Mouse (Mus musculus) heart, adult 11 months (tissue): Measurements from ENCODE around the gene Ptprk.
A peak's percentile ranks its signal among the peaks of the same experiment; 100 is the strongest.

Source experiments
- DNase-seq: peaks from one replicate; pipeline ENCODE4 v3.0.0; 2022

Ptprk gene

DNA sequence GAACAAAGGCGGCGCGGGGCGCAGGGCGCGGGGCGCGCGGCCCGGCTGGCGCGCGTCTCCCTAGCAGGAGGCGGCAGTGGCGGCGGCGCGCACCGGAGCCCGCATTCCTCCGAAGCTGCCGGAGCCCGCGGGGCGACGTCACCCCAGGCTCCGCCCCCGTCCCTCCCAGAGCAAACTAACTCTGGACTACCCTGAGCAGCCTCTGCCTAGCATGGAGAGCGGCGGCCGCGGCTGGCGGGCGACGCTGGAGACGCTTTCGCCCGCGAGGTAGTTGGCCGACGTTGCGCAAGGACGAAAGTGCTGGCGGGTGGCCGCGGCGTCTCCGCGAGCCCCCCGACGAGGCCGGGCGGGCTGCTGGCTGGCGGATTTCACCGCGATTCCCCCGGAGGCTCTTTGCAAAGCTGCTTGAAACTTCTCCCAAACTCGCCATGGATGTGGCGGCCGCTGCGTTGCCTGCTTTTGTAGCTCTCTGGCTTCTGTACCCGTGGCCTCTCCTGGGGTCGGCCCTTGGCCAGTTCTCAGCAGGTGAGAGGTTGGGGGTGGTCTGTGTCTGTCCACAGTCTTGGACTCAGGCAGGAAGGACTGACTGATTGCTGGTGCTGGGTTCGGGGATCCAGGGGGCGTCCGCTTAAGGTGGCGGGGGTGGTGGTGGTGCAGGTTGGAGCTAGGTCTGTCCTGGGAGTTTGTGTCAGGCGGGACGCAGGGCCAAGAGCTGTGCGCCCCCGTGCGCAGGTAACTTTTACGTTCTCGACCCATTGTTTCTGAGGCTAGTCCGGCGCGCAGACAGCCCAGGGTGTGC lies at the start of gene Ptprk:
Ptprk (plus strand) TSS at position 168 of the 799 bp plus-strand sequence.
- peak; percentile 100 for DNase-seq

DNA sequence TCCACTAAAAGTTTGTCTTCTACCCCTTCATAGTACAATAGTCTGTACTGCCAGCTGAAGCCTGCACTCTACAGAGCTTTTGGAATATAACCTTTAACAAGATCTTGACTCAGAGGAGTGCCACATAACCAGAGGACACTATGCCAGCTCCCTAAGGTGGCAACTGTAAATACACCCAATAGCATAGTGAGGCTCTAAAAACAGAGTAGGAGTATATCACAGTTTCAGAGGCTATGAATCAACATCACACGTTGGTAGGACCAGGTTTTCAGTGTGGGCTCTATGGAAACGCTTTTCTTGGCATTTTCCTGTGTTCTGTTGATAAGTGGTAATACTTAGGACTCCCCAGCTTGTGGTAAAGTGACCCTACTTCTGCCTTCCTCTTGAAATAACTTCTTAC lies 46.8 kb upstream of the Ptprk start:
- no peak for DNase-seq

DNA sequence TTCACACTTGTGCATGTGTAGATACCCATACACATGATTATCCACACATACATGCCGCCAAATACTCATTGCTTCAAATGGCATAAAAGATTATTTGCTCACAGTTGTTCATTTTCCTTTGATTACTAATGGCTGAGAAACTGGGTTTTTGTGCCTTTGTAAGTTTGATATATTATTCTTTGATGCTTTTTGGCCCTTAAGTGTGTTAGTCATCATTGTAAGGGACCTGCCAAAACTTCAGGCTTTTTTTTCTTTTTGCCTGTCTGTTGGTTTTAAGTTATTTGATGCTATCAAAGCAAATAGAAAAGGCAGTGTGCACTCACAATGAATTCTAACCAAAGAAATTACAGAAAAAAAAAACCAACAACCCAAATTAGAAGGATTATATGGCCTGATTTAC lies 38.2 kb upstream of the Ptprk start:
- DNase-seq, result no peak

GRCm38 (mm10) chr10:28054764-28055163 lies 19.9 kb upstream of the Ptprk start:
- DNase-seq, result no peak

DNA sequence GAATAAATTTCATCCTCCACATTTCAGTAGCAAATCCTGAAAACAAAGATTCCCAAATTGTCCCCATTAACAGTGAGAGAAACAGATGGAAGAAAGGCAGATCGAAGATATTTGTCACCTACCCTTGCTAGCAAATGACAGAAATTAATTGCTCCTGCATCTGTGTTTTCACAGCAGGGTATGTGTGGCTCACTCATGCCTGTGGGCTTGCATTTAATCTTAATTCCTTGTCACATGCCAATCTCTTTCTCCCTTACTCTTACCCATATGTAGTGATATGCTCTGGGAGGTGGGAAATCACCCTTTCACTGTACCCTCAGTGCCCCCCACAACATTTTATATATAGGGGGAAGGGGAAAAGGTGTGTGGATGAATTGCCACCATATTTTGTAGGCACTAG lies 15.4 kb upstream of the Ptprk start:
- DNase-seq, result no peak

DNA sequence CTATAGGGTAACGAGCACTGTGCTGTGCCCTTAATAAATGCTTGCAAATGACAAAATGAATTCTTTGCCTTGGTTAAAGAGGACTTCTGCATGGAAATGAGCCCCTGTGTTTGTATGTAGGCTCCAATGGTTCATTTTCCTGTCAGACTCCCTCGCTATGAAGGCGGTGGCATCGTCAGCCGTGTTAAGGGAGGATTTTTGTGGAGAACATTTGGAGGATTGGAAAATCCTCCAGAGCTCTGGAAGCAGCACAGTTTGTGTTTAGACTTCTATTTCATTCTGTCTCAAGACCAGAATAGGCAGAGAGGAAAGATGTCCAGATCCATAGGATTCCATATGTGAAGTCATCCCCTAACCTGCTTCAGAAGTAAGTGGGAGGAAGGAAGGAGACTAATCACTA lies 6.6 kb upstream of the Ptprk start:
- no peak for DNase-seq

DNA sequence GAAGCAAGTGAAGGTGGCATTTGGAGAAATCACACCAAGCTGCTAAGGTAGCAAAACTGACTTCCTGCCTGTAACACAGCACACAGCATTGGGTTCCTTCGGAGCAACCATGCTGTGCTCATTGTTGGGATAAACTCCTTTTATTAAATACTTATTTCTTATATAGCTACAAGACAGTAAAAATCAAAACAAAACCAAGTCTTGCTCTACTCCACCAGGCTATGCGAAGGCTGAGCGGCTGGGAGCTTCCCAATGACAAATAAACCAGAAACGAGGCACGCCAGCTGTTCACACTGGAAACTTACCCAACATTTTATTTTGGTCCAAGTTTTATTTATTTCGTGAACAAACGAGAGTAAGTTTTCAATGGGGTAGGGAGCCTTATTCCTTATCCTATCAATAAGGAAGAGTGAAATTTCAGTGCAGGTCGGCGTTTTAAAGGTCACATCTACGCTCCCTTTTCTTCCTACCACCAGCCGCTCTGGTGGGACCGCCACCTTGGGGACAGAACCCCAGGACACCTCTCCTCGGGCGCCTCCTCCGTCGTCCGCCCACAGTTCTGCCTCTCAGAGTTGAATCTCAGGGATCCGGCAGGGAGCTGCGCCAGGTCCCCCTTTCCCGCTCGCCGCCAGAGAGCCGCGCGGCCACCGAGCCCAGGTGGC lies 498 bp upstream of the Ptprk start:
- DNase-seq, result no peak

DNA sequence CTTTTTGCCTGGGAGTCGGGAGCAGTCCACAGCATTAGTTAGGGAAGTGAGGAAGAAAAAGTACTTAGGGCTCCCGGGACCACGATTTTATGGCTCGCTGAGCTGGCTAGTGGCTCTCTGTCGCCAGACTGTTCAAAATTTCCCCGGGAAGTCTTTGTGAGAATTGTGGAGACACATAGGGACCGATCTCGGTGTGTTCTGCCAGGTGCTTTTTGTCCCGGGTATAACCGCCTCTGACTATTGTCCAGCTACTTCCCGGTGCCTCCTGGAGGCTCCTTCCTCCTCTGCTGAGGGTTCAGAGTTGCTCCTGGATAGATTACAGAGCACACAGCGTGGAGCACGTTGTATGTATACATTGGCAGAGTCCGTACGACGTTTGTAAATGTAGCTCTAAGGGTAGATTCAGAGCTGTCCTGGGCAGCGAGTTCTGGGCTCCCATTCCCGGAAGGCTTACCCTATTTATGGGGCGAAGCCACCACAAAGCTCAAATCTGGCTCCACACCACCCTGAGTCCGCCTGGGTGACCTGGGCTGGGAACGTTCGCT lies 943 bp downstream of the Ptprk start:
- DNase-seq, result peak; percentile 94

- DNase-seq, result peak; percentile 96
Measured at GRCm38 (mm10) chr10:28076036-28076855, 1.6 kb downstream of the Ptprk start.

DNA sequence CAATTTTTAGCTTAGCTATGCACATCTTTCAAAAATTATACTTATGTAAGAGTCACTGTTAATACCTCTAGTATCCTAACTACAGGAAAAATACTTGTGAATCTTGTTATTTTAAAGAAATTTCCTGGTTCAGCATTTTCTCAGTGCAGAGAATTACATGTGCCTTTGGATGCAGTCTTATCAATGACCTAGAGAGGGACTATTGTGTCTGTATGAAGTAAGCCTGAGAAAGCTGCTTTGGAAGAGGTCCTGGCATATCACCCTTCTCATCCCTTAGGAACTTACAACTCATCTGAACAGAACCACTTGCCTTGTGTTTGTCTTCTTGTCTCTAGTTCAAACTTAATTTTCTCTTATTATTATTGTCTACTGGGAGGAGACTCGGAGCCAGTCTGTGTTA lies 3.6 kb downstream of the Ptprk start:
- DNase-seq, result no peak

GRCm38 (mm10) chr10:28081221-28081620 lies 6.6 kb downstream of the Ptprk start:
- no peak for DNase-seq

DNA sequence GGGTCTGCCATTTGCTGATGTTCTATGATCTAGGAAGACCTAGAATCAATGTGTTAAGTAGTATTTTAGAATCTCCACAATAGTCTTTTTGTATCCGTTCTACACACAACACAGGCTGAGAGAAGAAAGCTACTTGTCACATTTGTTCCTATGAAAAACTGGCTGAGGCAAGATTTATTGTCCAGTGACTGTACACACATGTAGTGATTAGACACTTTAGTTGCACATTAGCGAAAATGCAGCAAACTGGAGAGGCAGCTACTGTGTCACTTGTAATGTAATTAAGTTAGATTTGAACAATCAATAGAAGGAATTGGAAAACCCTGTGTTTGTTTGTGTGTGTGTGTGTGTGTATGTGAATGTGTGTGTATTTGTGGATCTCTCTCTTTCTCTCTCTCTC lies 8.6 kb downstream of the Ptprk start:
- DNase-seq, result no peak

- DNase-seq, result no peak
Measured at GRCm38 (mm10) chr10:28083625-28084024, 9.0 kb downstream of the Ptprk start.

GRCm38 (mm10) chr10:28087341-28087740 lies 12.7 kb downstream of the Ptprk start:
- DNase-seq, result peak; percentile 84

DNA sequence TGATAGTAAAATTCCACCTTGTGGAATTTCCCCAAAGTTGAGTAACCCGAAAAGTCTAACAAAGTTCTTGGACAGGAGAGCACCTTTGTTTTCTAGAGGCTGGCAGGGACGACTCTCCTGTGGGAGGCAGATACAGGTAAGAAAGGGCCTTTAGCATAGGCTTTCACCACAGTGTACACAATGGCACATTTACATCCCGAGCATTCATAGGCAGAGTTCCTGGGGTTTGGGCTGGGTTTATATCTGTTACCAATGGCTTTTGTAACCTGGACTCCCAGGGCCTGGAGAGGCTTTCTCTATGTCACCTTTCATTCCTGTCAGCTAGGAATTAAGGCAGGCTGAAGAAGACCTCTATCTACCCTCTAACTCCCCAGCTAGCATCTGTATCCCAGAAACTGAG lies 13.1 kb downstream of the Ptprk start:
- no peak for DNase-seq

- DNase-seq, result peak; percentile 16
Measured at GRCm38 (mm10) chr10:28096007-28096406, 21.4 kb downstream of the Ptprk start.

- DNase-seq, result peak; percentile 58
Measured at GRCm38 (mm10) chr10:28097637-28098036, 23.0 kb downstream of the Ptprk start.

GRCm38 (mm10) chr10:28098923-28099322 lies 24.3 kb downstream of the Ptprk start:
- DNase-seq, result peak; percentile 82

- peak; percentile 79 for DNase-seq
Measured at GRCm38 (mm10) chr10:28103406-28103906, 28.8 kb downstream of the Ptprk start.

DNA sequence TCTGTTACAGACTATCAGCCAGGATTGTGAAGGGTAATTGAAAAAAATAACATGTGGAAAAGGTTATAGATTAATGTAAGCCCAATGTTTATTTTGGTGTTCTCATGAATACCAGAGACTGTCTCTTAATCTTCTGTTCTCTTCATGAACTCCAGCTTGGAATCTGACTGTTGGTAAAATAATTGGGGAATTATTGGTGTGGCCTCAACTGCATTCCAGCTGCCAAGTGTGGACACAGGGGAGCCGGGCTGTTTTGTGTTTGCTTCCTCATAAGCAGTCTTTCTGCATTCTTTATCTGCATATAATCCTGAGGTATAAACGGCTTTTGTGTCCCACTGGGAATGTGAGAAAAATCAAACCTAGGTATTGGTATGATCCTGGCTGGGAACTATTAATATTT lies 29.3 kb downstream of the Ptprk start:
- peak; percentile 68 for DNase-seq

- DNase-seq, result peak; percentile 66
Measured at GRCm38 (mm10) chr10:28105247-28105646, 30.6 kb downstream of the Ptprk start.

DNA sequence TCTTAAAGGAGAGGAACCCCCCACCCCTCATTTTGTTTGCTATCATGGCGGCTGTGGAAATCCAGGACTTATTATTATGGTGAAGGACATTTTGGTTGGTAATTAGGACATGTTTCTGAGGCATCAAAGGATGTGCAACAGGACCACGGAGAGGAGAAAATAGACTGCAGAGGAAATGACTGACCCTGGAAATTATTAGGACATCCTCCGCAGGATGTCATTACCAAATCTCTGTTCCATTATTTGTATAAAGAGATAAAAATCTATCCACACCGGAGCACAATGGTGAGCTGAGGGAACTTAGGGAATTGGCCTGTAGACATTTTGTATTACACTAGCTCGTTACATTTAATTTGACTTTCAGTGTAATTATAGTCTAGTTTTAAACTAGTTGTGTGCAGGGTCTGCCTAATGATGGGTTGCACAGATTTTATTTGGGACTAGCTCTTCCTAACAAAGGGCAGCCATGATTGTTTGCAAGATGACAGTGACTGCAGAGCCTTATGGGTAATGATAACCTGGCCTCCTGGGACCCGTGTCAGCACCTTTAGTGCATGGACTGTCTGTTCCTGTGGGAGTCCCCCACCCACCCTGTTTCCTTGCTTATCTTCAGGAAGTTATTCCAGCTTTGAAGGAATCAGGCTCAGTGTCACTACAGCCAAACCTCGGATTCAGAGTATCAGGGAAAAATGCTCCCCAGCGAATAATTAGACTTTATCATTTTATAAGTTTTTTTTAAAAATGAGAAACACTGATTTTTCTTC lies 38.4 kb downstream of the Ptprk start:
- peak; percentile 96 for DNase-seq
